Mouse (Mus musculus) liver, embryonic 15.5 days (tissue): ENCODE data around the gene Pfn3. TPM values are rescaled to one million over a fixed set of nuclear protein-coding genes. Genes with fewer than 3 reads are reported as not detected.

Source experiments
- ATAC-seq: fragments of 200-750 bp; cut with Nextera tagmentation; 2 replicates; pipeline ENCODE4 v1.8.0; 2017; ENCODE audit warnings: moderate number of reproducible peaks, mild to moderate bottlenecking, moderate library complexity; ENCODE audit not compliant: insufficient read depth
- H3K27ac ChIP-seq: fragments of 300-500 bp; sonication (generic); replicated peaks from 2 replicates; pipeline ENCODE4 v1.5.1; 2015; ENCODE audit warnings: mild to moderate bottlenecking, inconsistent platforms
- H3K27me3 ChIP-seq: fragments of 300-500 bp; sonication (generic); 2 replicates; pipeline ENCODE4 v1.6.1; 2015; ENCODE audit warnings: mild to moderate bottlenecking, inconsistent platforms
- H3K36me3 ChIP-seq: fragments of 300-500 bp; sonication (generic); replicated peaks from 2 replicates; pipeline ENCODE4 v1.6.1; 2015; ENCODE audit warnings: moderate library complexity, mild to moderate bottlenecking, inconsistent platforms
- H3K4me1 ChIP-seq: fragments of 300-500 bp; sonication (generic); replicated peaks from 2 replicates; pipeline ENCODE4 v1.6.1; 2015; ENCODE audit warnings: inconsistent platforms
- H3K4me2 ChIP-seq: fragments of 300-500 bp; sonication (generic); 2 replicates; pipeline ENCODE4 v1.6.1; 2015; ENCODE audit warnings: moderate library complexity, mild to moderate bottlenecking, inconsistent platforms
- H3K4me3 ChIP-seq: fragments of 300-500 bp; sonication (generic); replicated peaks from 2 replicates; pipeline ENCODE4 v1.5.1; 2015; ENCODE audit warnings: mild to moderate bottlenecking, inconsistent platforms
- H3K9ac ChIP-seq: fragments of 300-500 bp; sonication (generic); 2 replicates; pipeline ENCODE4 v1.6.1; 2015; ENCODE audit warnings: moderate library complexity, mild to moderate bottlenecking, inconsistent platforms
- H3K9me3 ChIP-seq: fragments of 300-500 bp; sonication (generic); replicated peaks from 2 replicates; pipeline ENCODE4 v1.6.1; 2016; ENCODE audit warnings: inconsistent platforms
- WGBS: fragments of 180-500 bp; shearing (Covaris S2); methylation state at CpG from one replicate; pipeline ENCODE4 v1.1.7; 2015; ENCODE audit warnings: mixed read lengths; ENCODE audit not compliant: insufficient replicate concordance; 5-methylcytosine and 5-hydroxymethylcytosine counted together
- polyA plus RNA-seq: library from polyadenylated mRNA; unstranded; fragments of >200 nt; fragmentation: Nextera tagmentation; extraction: Ambion mirVana; gene quantifications from 2 replicates; pipeline ENCODE4 v1.2.1, GENCODE M21; 2015

Gene Pfn3
- polyA plus RNA-seq, 1 experiment from 2014 or later: not detected

- 68% methylated on average over 4 of the region's 4 CpGs for WGBS
Observed at GRCm38 (mm10) chr13:55381790-55382189, 33.2 kb downstream of the Pfn3 start.

GRCm38 (mm10) chr13:55378907-55379580, 36.0 kb downstream of the Pfn3 start:
- H3K9ac ChIP-seq: no peak overlapping the region
- no peak overlapping the region for H3K4me3 ChIP-seq
- 70% methylated on average over 32 of the region's 32 CpGs for WGBS
- H3K36me3 ChIP-seq: no peaks in the 10 kb centered on the region
- no peak overlapping the region for H3K4me2 ChIP-seq
- no peak for ATAC-seq
- H3K4me1 ChIP-seq: no peaks in the 10 kb centered on the region
- H3K27me3 ChIP-seq: 0 out of 2 replicates have a peak, but pooled peaks cover 7% of the 10 kb centered on the region
- no peak overlapping the region for H3K27ac ChIP-seq
- no peaks in the 10 kb centered on the region for H3K9me3 ChIP-seq

More at GRCm38 (mm10) chr13:55381790-55382189, 33.2 kb downstream of the Pfn3 start:
- H3K4me2 ChIP-seq: no peak overlapping the region
- H3K4me1 ChIP-seq: no peaks in the 10 kb centered on the region
- no peak overlapping the region for H3K27ac ChIP-seq
- H3K4me3 ChIP-seq: no peak overlapping the region
- H3K36me3 ChIP-seq: 0 out of 2 replicates have a peak, but pooled peaks cover 4% of the 10 kb centered on the region
- H3K27me3 ChIP-seq: 0 out of 2 replicates have a peak, but pooled peaks cover 4% of the 10 kb centered on the region
- H3K9me3 ChIP-seq: no peaks in the 10 kb centered on the region
- no peak overlapping the region for H3K9ac ChIP-seq
- no peak for ATAC-seq

- Histone ChIP-seq H3K9ac (no peak overlapping the region), H3K4me3 (no peak overlapping the region), H3K4me1 (peaks cover 12% of the 10 kb centered on the region), H3K27ac (no peak overlapping the region), H3K9me3 (no peaks in the 10 kb centered on the region), H3K27me3 (0 out of 2 replicates have a peak, but pooled peaks cover 20% of the 10 kb centered on the region), H3K4me2 (no peak overlapping the region), H3K36me3 (no peaks in the 10 kb centered on the region)
- ATAC-seq: no peak
- 58% methylated on average over 2 of the region's 2 CpGs for WGBS
Observed at GRCm38 (mm10) chr13:55375877-55376276, 39.2 kb downstream of the Pfn3 start.

GRCm38 (mm10) chr13:55374206-55374924, 40.7 kb downstream of the Pfn3 start:
- Histone ChIP-seq H3K4me2 (no peak overlapping the region), H3K9ac (no peak overlapping the region)
- ATAC-seq: no peak

GRCm38 (mm10) chr13:55371740-55372139, 43.3 kb downstream of the Pfn3 start:
- Histone ChIP-seq H3K9me3 (no peaks in the 10 kb centered on the region), H3K36me3 (no peaks in the 10 kb centered on the region), H3K9ac (no peak overlapping the region), H3K4me3 (no peak overlapping the region), H3K27ac (no peak overlapping the region), H3K4me1 (peaks cover 46% of the 10 kb centered on the region), H3K4me2 (peak overlapping the region; percentile 36; the same call in 1 of the 2 replicates), H3K27me3 (0 out of 2 replicates have a peak, but pooled peaks cover 16% of the 10 kb centered on the region)
- WGBS: 59% methylated on average over 5 of the region's 5 CpGs
- no peak for ATAC-seq

More at GRCm38 (mm10) chr13:55374206-55374924, 40.7 kb downstream of the Pfn3 start:
- Histone ChIP-seq H3K27me3 (0 out of 2 replicates have a peak, but pooled peaks cover 18% of the 10 kb centered on the region), H3K36me3 (no peaks in the 10 kb centered on the region), H3K4me1 (peaks cover 27% of the 10 kb centered on the region), H3K4me3 (no peak overlapping the region), H3K27ac (no peak overlapping the region), H3K9me3 (no peaks in the 10 kb centered on the region)
- WGBS: 55% methylated on average over 6 of the region's 6 CpGs

- Histone ChIP-seq H3K9me3 (no peaks in the 10 kb centered on the region), H3K27ac (no peak overlapping the region), H3K27me3 (0 out of 2 replicates have a peak, but pooled peaks cover 16% of the 10 kb centered on the region), H3K9ac (no peak overlapping the region), H3K4me1 (peaks cover 49% of the 10 kb centered on the region), H3K36me3 (no peaks in the 10 kb centered on the region), H3K4me2 (peak overlapping the region; percentile 77), H3K4me3 (peak overlapping the region; percentile 54)
- WGBS: 61% methylated on average over 8 of the region's 8 CpGs
- no peak for ATAC-seq
Observed at GRCm38 (mm10) chr13:55371007-55371681, 43.9 kb downstream of the Pfn3 start.

GRCm38 (mm10) chr13:55370234-55370633, 44.8 kb downstream of the Pfn3 start:
- peak overlapping the region; percentile 54 for H3K4me3 ChIP-seq
- H3K27me3 ChIP-seq: 0 out of 2 replicates have a peak, but pooled peaks cover 16% of the 10 kb centered on the region
- H3K36me3 ChIP-seq: no peaks in the 10 kb centered on the region
- H3K4me1 ChIP-seq: peaks cover 49% of the 10 kb centered on the region
- peak overlapping the region; percentile 54 for H3K9ac ChIP-seq
- no peaks in the 10 kb centered on the region for H3K9me3 ChIP-seq
- peak; percentile 36; the same call in 1 of the 2 replicates for ATAC-seq
- WGBS: 16% methylated on average over 3 of the region's 3 CpGs
- H3K4me2 ChIP-seq: peak overlapping the region; percentile 77
- H3K27ac ChIP-seq: peak overlapping the region; percentile 55

GRCm38 (mm10) chr13:55369531-55370114, 45.4 kb downstream of the Pfn3 start, which contains the start of gene Rgs14:
Gene Rgs14 (plus strand): TSS chr13:55369732.
- Histone ChIP-seq H3K4me3 (peak within 1 kb of the TSS; percentile 54), H3K4me2 (peak within 1 kb of the TSS; percentile 77), H3K27me3 (0 out of 2 replicates have a peak, but pooled peaks cover 16% of the 10 kb centered on the region), H3K4me1 (peaks cover 49% of the 10 kb centered on the region), H3K9me3 (no peaks in the 10 kb centered on the region), H3K9ac (peak within 1 kb of the TSS; percentile 54), H3K27ac (peak within 1 kb of the TSS; percentile 55), H3K36me3 (no peaks in the 10 kb centered on the region)
- peak; percentile 84 for ATAC-seq
- WGBS: 15% methylated on average over 13 of the region's 13 CpGs

- Histone ChIP-seq H3K4me1 (peaks cover 49% of the 10 kb centered on the region), H3K9ac (no peak overlapping the region), H3K27ac (no peak overlapping the region), H3K36me3 (no peaks in the 10 kb centered on the region), H3K9me3 (no peaks in the 10 kb centered on the region), H3K4me2 (no peak overlapping the region), H3K4me3 (no peak overlapping the region), H3K27me3 (0 out of 2 replicates have a peak, but pooled peaks cover 7% of the 10 kb centered on the region)
- 66% methylated on average over 7 of the region's 7 CpGs for WGBS
- no peak for ATAC-seq
Observed at GRCm38 (mm10) chr13:55368401-55368800, 46.6 kb downstream of the Pfn3 start.
